Mouse (Mus musculus): ENCODE measurements around the gene Rgcc. TPM values are rescaled to one million over a fixed set of nuclear protein-coding genes. Genes with fewer than 3 reads are reported as not detected.

Rgcc gene
- polyA plus RNA-seq, 1 experiment from 2014 or later, result 70.7 TPM

GRCm38 (mm10) chr14:79324112-79324840 is 22.8 kb upstream of the Rgcc start:
- H3K36me3 ChIP-seq (ENCODE audit: insufficient read depth, low read length), result no peaks in the 10 kb centered on the region
- TF ChIP-seq CTCF (IDR thresholded peaks at IDR 0.05; ENCODE audit: low read depth), result no peak
- DNase-seq (ENCODE audit: low spot score), result no peak
- no peak for ATAC-seq (replicated peaks; ENCODE audit: low FRiP score, low read depth)
- no peak overlapping the region for H3K9ac ChIP-seq (ENCODE audit: low read depth, low read length)
- no peak overlapping the region for H3K4me3 ChIP-seq (replicated peaks; ENCODE audit: low read depth, low read length)
- H3K27ac ChIP-seq, result no peak overlapping the region
- H3K27me3 ChIP-seq (ENCODE audit: insufficient read depth, low read length), result no peaks in the 10 kb centered on the region
- no peak overlapping the region for H3K4me2 ChIP-seq (ENCODE audit: low read length)
- no peaks in the 10 kb centered on the region for H3K9me3 ChIP-seq (replicated peaks; ENCODE audit: low read length)
- no peaks in the 10 kb centered on the region for H3K4me1 ChIP-seq (replicated peaks; ENCODE audit: insufficient read depth, low read length)
- 74% methylated on average over 10 of the region's 10 CpGs for WGBS

DNA sequence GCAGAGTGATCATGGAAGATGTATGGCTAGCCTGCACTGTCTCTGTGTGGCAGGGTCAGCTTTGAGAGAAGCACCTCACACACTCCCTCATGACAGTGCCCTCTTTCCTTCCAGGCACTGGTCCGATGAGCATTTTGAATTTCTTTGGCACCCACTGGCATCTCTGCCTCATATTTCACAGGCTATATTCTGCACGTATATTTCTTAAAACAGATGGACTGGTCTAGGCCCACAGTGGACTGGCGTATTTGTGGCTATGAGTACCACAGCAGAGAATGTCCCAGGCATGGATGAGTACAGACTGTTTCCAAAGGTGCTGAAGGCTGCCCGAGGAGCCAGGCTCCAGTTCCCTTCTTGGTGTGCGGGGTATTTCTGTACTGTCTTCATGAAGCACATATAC is 20.4 kb upstream of the Rgcc start:
- 85% methylated on average over 5 of the region's 5 CpGs for WGBS
- Histone ChIP-seq H3K4me1 (replicated peaks; ENCODE audit: insufficient read depth, low read length) (no peaks in the 10 kb centered on the region), H3K9me3 (replicated peaks; ENCODE audit: low read length) (no peaks in the 10 kb centered on the region), H3K27ac (no peak overlapping the region), H3K9ac (ENCODE audit: low read depth, low read length) (no peak overlapping the region), H3K36me3 (ENCODE audit: insufficient read depth, low read length) (no peaks in the 10 kb centered on the region), H3K4me3 (replicated peaks; ENCODE audit: low read depth, low read length) (no peak overlapping the region), H3K4me2 (ENCODE audit: low read length) (no peak overlapping the region), H3K27me3 (ENCODE audit: insufficient read depth, low read length) (no peaks in the 10 kb centered on the region)
- TF ChIP-seq CTCF (IDR thresholded peaks at IDR 0.05; ENCODE audit: low read depth), result no peak
- DNase-seq (ENCODE audit: low spot score), result no peak
- ATAC-seq (replicated peaks; ENCODE audit: low FRiP score, low read depth), result no peak

DNA sequence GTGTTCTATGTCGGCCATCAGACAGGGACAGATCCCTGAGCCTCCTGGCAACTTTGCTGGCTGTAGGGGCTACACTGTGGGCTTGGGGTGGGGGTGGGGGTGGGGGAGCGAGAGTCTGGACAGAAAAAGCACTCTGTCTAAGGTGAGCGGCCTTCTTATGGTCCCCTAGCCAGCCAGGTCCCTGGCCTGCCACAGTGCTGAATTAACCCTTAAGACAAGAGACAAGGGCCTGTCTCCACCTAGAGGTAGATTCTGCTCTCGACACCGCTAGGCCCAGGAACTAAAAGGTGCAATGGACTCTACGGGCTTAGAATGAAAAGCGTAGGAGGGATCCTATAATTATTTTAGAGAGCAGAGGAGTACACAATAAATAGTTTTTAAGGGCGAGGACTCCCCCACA is 19.7 kb upstream of the Rgcc start:
- Histone ChIP-seq H3K27ac (no peak overlapping the region), H3K4me2 (ENCODE audit: low read length) (no peak overlapping the region), H3K4me3 (replicated peaks; ENCODE audit: low read depth, low read length) (no peak overlapping the region), H3K36me3 (ENCODE audit: insufficient read depth, low read length) (no peaks in the 10 kb centered on the region), H3K4me1 (replicated peaks; ENCODE audit: insufficient read depth, low read length) (no peaks in the 10 kb centered on the region), H3K9ac (ENCODE audit: low read depth, low read length) (no peak overlapping the region), H3K9me3 (replicated peaks; ENCODE audit: low read length) (no peaks in the 10 kb centered on the region), H3K27me3 (ENCODE audit: insufficient read depth, low read length) (no peaks in the 10 kb centered on the region)
- DNase-seq (ENCODE audit: low spot score) (peak; percentile 78), ATAC-seq (replicated peaks; ENCODE audit: low FRiP score, low read depth) (peak; percentile 66; the same call in 1 of the 2 replicates)
- WGBS, result 23% methylated on average over 8 of the region's 8 CpGs
- TF ChIP-seq CTCF (IDR thresholded peaks at IDR 0.05; ENCODE audit: low read depth), result peak; percentile 74

DNA sequence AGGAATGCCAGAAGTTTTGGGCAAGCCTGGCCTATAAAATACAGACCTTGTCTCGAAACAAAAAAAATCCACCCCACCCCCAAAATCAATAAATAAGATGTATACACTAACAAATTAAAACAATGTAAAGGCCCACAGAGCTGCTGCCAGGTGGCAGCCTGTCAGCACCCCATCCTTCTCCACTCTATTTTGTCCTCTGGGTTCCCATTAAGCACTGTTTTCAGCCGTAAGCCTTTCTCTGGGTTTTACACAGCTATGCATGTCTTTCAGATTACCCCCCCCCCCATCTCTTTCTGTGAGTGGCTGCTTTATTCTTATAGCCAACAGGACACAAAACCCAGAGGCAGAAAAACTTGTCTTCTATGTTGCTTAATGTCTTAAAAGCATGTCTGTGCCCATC is 16.2 kb upstream of the Rgcc start:
- no peaks in the 10 kb centered on the region for H3K9me3 ChIP-seq (replicated peaks; ENCODE audit: low read length)
- no peak for TF ChIP-seq CTCF (IDR thresholded peaks at IDR 0.05; ENCODE audit: low read depth)
- H3K27me3 ChIP-seq (ENCODE audit: insufficient read depth, low read length), result no peaks in the 10 kb centered on the region
- no peaks in the 10 kb centered on the region for H3K36me3 ChIP-seq (ENCODE audit: insufficient read depth, low read length)
- no peak overlapping the region for H3K9ac ChIP-seq (ENCODE audit: low read depth, low read length)
- H3K4me3 ChIP-seq (replicated peaks; ENCODE audit: low read depth, low read length), result no peak overlapping the region
- H3K4me1 ChIP-seq (replicated peaks; ENCODE audit: insufficient read depth, low read length), result no peaks in the 10 kb centered on the region
- no peak overlapping the region for H3K4me2 ChIP-seq (ENCODE audit: low read length)
- H3K27ac ChIP-seq, result no peak overlapping the region
- no peak for DNase-seq (ENCODE audit: low spot score)
- WGBS, result 91% methylated on average over 2 of the region's 2 CpGs
- no peak for ATAC-seq (replicated peaks; ENCODE audit: low FRiP score, low read depth)

GRCm38 (mm10) chr14:79315877-79316276 is 14.4 kb upstream of the Rgcc start:
- Histone ChIP-seq H3K36me3 (ENCODE audit: insufficient read depth, low read length) (no peaks in the 10 kb centered on the region), H3K9me3 (replicated peaks; ENCODE audit: low read length) (no peaks in the 10 kb centered on the region), H3K27ac (no peak overlapping the region), H3K4me1 (replicated peaks; ENCODE audit: insufficient read depth, low read length) (no peaks in the 10 kb centered on the region), H3K4me2 (ENCODE audit: low read length) (no peak overlapping the region), H3K4me3 (replicated peaks; ENCODE audit: low read depth, low read length) (no peak overlapping the region), H3K9ac (ENCODE audit: low read depth, low read length) (no peak overlapping the region), H3K27me3 (ENCODE audit: insufficient read depth, low read length) (no peaks in the 10 kb centered on the region)
- DNase-seq (ENCODE audit: low spot score), result no peak
- TF ChIP-seq CTCF (IDR thresholded peaks at IDR 0.05; ENCODE audit: low read depth), result no peak
- 63% methylated on average over 7 of the region's 7 CpGs for WGBS
- no peak for ATAC-seq (replicated peaks; ENCODE audit: low FRiP score, low read depth)

DNA sequence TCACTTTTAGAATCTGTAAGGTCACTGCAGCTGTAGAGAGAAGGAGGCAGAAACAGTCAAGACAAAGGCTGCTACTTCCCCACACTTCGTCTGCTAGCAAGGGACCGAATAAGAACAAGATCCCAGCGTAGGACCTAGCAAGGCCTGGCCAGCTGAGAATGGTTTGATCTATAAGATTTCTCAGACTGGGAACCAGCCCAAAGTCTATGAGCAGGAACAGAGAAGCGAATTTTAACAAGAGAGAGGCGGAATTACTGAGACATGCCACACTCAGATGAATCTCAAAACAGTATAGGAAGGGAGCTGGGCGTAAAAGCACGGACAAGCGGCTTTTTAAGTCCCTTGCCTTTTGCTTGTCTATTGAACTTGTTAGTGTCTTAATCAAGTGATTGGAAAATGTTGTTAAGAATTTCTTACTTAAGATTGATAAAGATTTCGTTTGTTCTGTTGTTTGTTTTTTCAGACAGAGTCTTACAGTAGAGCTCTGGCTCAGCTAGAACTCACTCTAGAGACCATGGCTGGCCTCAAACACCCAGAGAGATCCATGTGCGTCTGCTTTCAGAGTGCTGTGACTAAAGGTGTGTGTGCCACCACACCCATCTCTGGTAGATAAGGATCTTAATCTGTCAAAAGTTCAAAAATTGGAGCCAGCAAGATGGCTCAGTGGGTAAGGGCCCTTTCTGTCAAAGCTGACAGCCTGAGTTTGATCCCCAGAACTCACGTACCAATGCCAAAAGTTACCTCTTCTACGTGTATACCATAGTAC is 13.0 kb upstream of the Rgcc start:
- H3K9ac ChIP-seq (ENCODE audit: low read depth, low read length), result no peak overlapping the region
- H3K4me1 ChIP-seq (replicated peaks; ENCODE audit: insufficient read depth, low read length), result no peaks in the 10 kb centered on the region
- no peak overlapping the region for H3K4me3 ChIP-seq (replicated peaks; ENCODE audit: low read depth, low read length)
- no peak for DNase-seq (ENCODE audit: low spot score)
- H3K9me3 ChIP-seq (replicated peaks; ENCODE audit: low read length), result no peaks in the 10 kb centered on the region
- H3K36me3 ChIP-seq (ENCODE audit: insufficient read depth, low read length), result no peaks in the 10 kb centered on the region
- WGBS, result 84% methylated on average over 12 of the region's 12 CpGs
- no peak overlapping the region for H3K4me2 ChIP-seq (ENCODE audit: low read length)
- H3K27me3 ChIP-seq (ENCODE audit: insufficient read depth, low read length), result no peaks in the 10 kb centered on the region
- TF ChIP-seq CTCF (IDR thresholded peaks at IDR 0.05; ENCODE audit: low read depth), result no peak
- no peak overlapping the region for H3K27ac ChIP-seq
- ATAC-seq (replicated peaks; ENCODE audit: low FRiP score, low read depth), result no peak
